Mouse (Mus musculus) embryo, embryonic 10 days (tissue): ENCODE data around the gene Ubtf.

Experiments used
- DNase-seq: peaks from one replicate; pipeline ENCODE4 v3.0.0-alpha.2; 2015; ENCODE audit warnings: low spot score

Ubtf gene

GRCm38 (mm10) chr11:102346926-102347325, 27.4 kb upstream of the Ubtf start:
- DNase-seq = no peak

- DNase-seq = no peak
These were observed 24.9 kb upstream of the Ubtf start for GRCm38 (mm10) chr11:102344458-102344857.

- no peak for DNase-seq
These were observed 23.2 kb upstream of the Ubtf start for GRCm38 (mm10) chr11:102342742-102343141.

GRCm38 (mm10) chr11:102341101-102341500, 21.6 kb upstream of the Ubtf start:
- DNase-seq = no peak

- no peak for DNase-seq
These were observed 20.1 kb upstream of the Ubtf start for GRCm38 (mm10) chr11:102339624-102340023.

- DNase-seq = no peak
These were observed 19.7 kb upstream of the Ubtf start for GRCm38 (mm10) chr11:102339195-102339594.

GRCm38 (mm10) chr11:102338561-102338960, 19.0 kb upstream of the Ubtf start:
- no peak for DNase-seq

- no peak for DNase-seq
These were observed 18.4 kb upstream of the Ubtf start for GRCm38 (mm10) chr11:102337921-102338320.

- DNase-seq = no peak
These were observed 16.6 kb upstream of the Ubtf start for GRCm38 (mm10) chr11:102336191-102336590.

GRCm38 (mm10) chr11:102334973-102335700, 15.6 kb upstream of the Ubtf start:
- no peak for DNase-seq

- no peak for DNase-seq
These were observed 14.5 kb upstream of the Ubtf start for GRCm38 (mm10) chr11:102334010-102334409.

- DNase-seq = no peak
These were observed 13.5 kb upstream of the Ubtf start for GRCm38 (mm10) chr11:102333061-102333460.

- DNase-seq = no peak
These were observed 12.3 kb upstream of the Ubtf start for GRCm38 (mm10) chr11:102331806-102332205.

- no peak for DNase-seq
These were observed 10.5 kb upstream of the Ubtf start for GRCm38 (mm10) chr11:102330039-102330438.

GRCm38 (mm10) chr11:102329518-102329917, 10.0 kb upstream of the Ubtf start:
- DNase-seq = no peak

- DNase-seq = no peak
These were observed 8.3 kb upstream of the Ubtf start for GRCm38 (mm10) chr11:102327839-102328238.

GRCm38 (mm10) chr11:102327250-102327649, 7.7 kb upstream of the Ubtf start:
- DNase-seq = no peak

- DNase-seq = no peak
These were observed 4.0 kb upstream of the Ubtf start for GRCm38 (mm10) chr11:102323516-102323915.

- DNase-seq = no peak
These were observed 2.4 kb upstream of the Ubtf start for GRCm38 (mm10) chr11:102321931-102322330.

GRCm38 (mm10) chr11:102320686-102321005, 1.1 kb upstream of the Ubtf start:
- no peak for DNase-seq

- peak; percentile 88 for DNase-seq
These were observed 571 bp upstream of the Ubtf start for GRCm38 (mm10) chr11:102319941-102320685.

- DNase-seq = peak; percentile 44
These were observed 749 bp downstream of the Ubtf start for GRCm38 (mm10) chr11:102318576-102319409.
